Mouse (Mus musculus) heart, embryonic 16.5 days (tissue): ENCODE measurements around the gene Gm20431. TPM values are rescaled to one million over a fixed set of nuclear protein-coding genes. Genes with fewer than 3 reads are reported as not detected.
A peak's percentile ranks its signal among the peaks of the same experiment; 100 is the strongest.

Source experiments
- ATAC-seq: fragments of 200-750 bp; cut with Nextera tagmentation; replicated peaks from 2 replicates; pipeline ENCODE4 v1.8.0; 2017; ENCODE audit warnings: moderate number of reproducible peaks; ENCODE audit not compliant: insufficient read depth, low FRiP score; ENCODE audit errors: extremely low read depth
- H3K27ac ChIP-seq: fragments of 300-500 bp; sonication (generic); 2 replicates; pipeline ENCODE4 v1.5.1; 2014; ENCODE audit warnings: mild to moderate bottlenecking, low read length, control low read depth, moderate library complexity
- H3K27me3 ChIP-seq: fragments of 300-500 bp; sonication (generic); 2 replicates; pipeline ENCODE4 v1.6.1; 2014; ENCODE audit warnings: low read length, mixed read lengths; ENCODE audit not compliant: control insufficient read depth, insufficient read depth
- H3K36me3 ChIP-seq: fragments of 300-500 bp; sonication (generic); 2 replicates; pipeline ENCODE4 v1.6.1; 2014; ENCODE audit not compliant: control insufficient read depth, insufficient read depth
- H3K4me1 ChIP-seq: fragments of 300-500 bp; sonication (generic); 2 replicates; pipeline ENCODE4 v1.6.1; 2014; ENCODE audit warnings: low read length, mixed read lengths; ENCODE audit not compliant: control insufficient read depth, insufficient read depth
- H3K4me2 ChIP-seq: fragments of 300-500 bp; sonication (generic); 2 replicates; pipeline ENCODE4 v1.6.1; 2014; ENCODE audit warnings: low read depth, mild to moderate bottlenecking, control low read depth, low read length
- H3K4me3 ChIP-seq: fragments of 300-500 bp; sonication (generic); 2 replicates; pipeline ENCODE4 v1.5.1; 2014; ENCODE audit warnings: mild to moderate bottlenecking, control low read depth, low read length
- H3K9ac ChIP-seq: fragments of 300-500 bp; sonication (generic); 2 replicates; pipeline ENCODE4 v1.6.1; 2014; ENCODE audit warnings: low read length, control low read depth
- H3K9me3 ChIP-seq: fragments of 300-500 bp; sonication (generic); replicated peaks from 2 replicates; pipeline ENCODE4 v1.6.1; 2016; ENCODE audit warnings: low read length; ENCODE audit not compliant: control insufficient read depth
- WGBS: fragments of 180-500 bp; shearing (Covaris S2); extraction: QIAGEN DNeasy Blood & Tissue Kit; methylation state at CpG from one replicate; pipeline ENCODE4 v1.1.7; 2014; 5-methylcytosine and 5-hydroxymethylcytosine counted together
- polyA plus RNA-seq: library from polyadenylated mRNA; unstranded; fragments of >200 nt; fragmentation: Nextera tagmentation; extraction: Ambion mirVana; gene quantifications from 2 replicates; pipeline ENCODE4 v1.2.1, GENCODE M21; 2015

The Gm20431 gene
- polyA plus RNA-seq, 1 experiment from 2014 or later: 3.0 TPM

GRCm38 (mm10) chr2:167631181-167631590 lies 30.1 kb downstream of the Gm20431 start:
- no peaks in the 10 kb centered on the region for H3K36me3 ChIP-seq
- no peaks in the 10 kb centered on the region for H3K27me3 ChIP-seq
- under 1% methylated on average over 31 of the region's 31 CpGs for WGBS
- no peaks in the 10 kb centered on the region; the same call in 1 of the 2 replicates for H3K9me3 ChIP-seq
- peak overlapping the region; percentile 78 for H3K27ac ChIP-seq
- H3K4me3 ChIP-seq: peak overlapping the region; percentile 66
- H3K4me1 ChIP-seq: peaks cover 54% of the 10 kb centered on the region
- peak overlapping the region; percentile 91 for H3K9ac ChIP-seq
- H3K4me2 ChIP-seq: peak overlapping the region; percentile 80
- ATAC-seq: peak; percentile 1; the same call in 1 of the 2 replicates

DNA sequence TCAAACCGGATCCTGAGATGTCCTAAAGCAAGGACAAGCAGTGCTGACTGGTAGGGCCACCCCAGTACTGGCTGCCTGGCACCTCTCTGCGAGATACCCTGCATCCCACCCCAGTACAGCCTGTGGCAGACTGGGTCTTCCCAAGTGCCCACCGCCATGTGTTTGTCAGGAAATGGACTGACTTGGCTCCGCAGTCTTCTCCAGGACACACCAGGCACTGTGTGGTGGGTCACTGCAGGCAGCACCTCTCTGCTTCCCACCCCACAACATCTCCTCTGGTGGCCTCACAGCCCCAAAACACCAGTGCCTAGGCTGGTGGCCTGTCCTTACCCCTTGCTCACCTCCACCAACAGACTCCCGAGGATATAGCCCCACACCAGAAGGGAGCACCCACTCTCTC lies 30.9 kb downstream of the Gm20431 start:
- Histone ChIP-seq H3K27ac (peak overlapping the region; percentile 56; the same call in 1 of the 2 replicates), H3K4me3 (peak overlapping the region; percentile 66), H3K4me2 (peak overlapping the region; percentile 80), H3K9ac (peak overlapping the region; percentile 91), H3K27me3 (no peaks in the 10 kb centered on the region), H3K9me3 (no peaks in the 10 kb centered on the region), H3K4me1 (peaks cover 60% of the 10 kb centered on the region), H3K36me3 (no peaks in the 10 kb centered on the region)
- WGBS: 48% methylated on average over 5 of the region's 5 CpGs
- ATAC-seq: no peak

DNA sequence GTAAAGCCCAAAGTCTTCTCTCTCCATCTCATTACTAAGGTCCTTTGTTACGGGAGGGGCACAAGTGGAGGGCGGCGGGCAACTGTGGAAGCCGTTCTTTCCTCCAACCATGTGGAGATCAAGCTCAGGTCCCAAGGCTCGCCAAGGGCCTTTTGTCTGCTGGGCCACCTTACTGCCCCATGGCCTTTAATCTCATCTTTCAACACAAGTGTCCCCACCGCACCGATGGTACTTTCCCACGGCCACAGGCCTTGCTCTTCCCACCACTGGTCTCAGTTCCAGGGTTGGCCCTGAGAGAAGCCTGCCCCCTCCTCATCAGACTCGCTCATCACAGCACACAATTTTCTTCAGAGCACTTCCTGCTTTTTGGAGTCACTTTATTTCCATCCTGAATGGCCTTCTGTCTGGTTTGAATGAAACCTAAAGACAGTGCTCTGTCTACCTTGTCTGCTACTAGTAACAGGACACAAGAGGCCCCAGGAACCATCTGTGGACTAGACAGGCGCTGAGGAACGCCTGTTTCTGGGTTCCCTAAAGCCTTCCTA lies 31.6 kb downstream of the Gm20431 start:
- Histone ChIP-seq H3K27ac (peak overlapping the region; percentile 56), H3K4me3 (peak overlapping the region; percentile 66; the same call in 1 of the 2 replicates), H3K9ac (peak overlapping the region; percentile 91), H3K4me2 (peak overlapping the region; percentile 80), H3K36me3 (no peaks in the 10 kb centered on the region), H3K4me1 (peaks cover 62% of the 10 kb centered on the region), H3K9me3 (no peaks in the 10 kb centered on the region), H3K27me3 (no peaks in the 10 kb centered on the region)
- no peak for ATAC-seq
- 59% methylated on average over 11 of the region's 11 CpGs for WGBS

DNA sequence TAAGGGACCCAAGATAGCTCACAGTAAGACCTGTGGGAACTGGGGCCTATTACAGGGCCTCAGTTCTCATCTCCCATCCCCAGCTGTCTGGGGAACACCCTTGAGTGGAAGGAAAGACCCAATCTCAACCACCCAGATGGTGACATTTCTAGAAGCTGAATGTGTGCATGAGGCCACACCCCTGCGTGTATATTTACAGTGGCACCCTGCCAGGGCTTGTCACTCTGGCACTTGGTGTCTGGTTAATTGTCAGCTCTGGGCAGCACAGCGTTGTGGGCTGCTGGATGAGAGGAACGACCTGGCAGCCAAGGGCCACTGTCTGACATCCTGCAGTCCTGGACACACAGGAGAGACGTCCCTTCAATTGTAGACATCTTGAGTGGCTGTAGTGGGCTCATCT lies 32.4 kb downstream of the Gm20431 start:
- no peaks in the 10 kb centered on the region for H3K36me3 ChIP-seq
- no peak overlapping the region for H3K9ac ChIP-seq
- peak overlapping the region; percentile 56 for H3K27ac ChIP-seq
- peaks cover 58% of the 10 kb centered on the region for H3K4me1 ChIP-seq
- ATAC-seq: no peak
- 15% methylated on average over 4 of the region's 4 CpGs for whole genome bisulfite sequencing
- peak overlapping the region; percentile 80; the same call in 1 of the 2 replicates for H3K4me2 ChIP-seq
- no peaks in the 10 kb centered on the region for H3K9me3 ChIP-seq
- H3K27me3 ChIP-seq: no peaks in the 10 kb centered on the region
- H3K4me3 ChIP-seq: no peak overlapping the region

- Histone ChIP-seq H3K27me3 (no peaks in the 10 kb centered on the region), H3K36me3 (no peaks in the 10 kb centered on the region), H3K27ac (no peak overlapping the region), H3K9ac (no peak overlapping the region), H3K9me3 (no peaks in the 10 kb centered on the region), H3K4me2 (no peak overlapping the region), H3K4me3 (no peak overlapping the region), H3K4me1 (peaks cover 53% of the 10 kb centered on the region)
- WGBS: 84% methylated on average over 7 of the region's 7 CpGs
- ATAC-seq: no peak
Measured at GRCm38 (mm10) chr2:167627019-167627418, 34.3 kb downstream of the Gm20431 start.

DNA sequence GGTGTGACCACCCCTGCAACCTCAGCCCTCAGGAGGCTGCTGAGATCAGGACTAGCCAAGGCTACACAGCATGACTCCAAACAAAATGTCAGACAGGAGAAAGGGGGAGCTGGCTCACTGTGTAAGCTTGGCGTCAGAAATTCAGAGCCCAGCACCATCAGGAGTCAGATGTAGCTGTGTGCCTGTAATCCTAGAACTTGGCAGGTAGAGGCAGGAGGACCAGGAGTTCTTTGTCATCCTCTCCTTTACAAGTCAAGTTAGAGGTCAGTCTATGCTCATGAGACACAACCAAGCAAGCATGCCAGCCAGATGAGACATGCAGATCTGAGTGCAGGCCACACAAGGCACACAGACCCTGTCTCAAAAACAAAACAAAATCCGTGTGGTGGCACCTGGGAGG lies 35.6 kb downstream of the Gm20431 start:
- whole genome bisulfite sequencing: 49% methylated on average over 2 of the region's 2 CpGs
- peak overlapping the region; percentile 44 for H3K27ac ChIP-seq
- H3K9ac ChIP-seq: no peak overlapping the region

GRCm38 (mm10) chr2:167624368-167625075 lies 36.8 kb downstream of the Gm20431 start:
- 89% methylated on average over 5 of the region's 6 CpGs for WGBS

More for the DNA sequence above, 35.6 kb downstream of the Gm20431 start:
- no peaks in the 10 kb centered on the region for H3K9me3 ChIP-seq
- no peak overlapping the region for H3K4me2 ChIP-seq
- H3K4me1 ChIP-seq: peaks cover 58% of the 10 kb centered on the region
- H3K27me3 ChIP-seq: no peaks in the 10 kb centered on the region
- no peak overlapping the region for H3K4me3 ChIP-seq
- ATAC-seq: no peak
- H3K36me3 ChIP-seq: no peaks in the 10 kb centered on the region

DNA sequence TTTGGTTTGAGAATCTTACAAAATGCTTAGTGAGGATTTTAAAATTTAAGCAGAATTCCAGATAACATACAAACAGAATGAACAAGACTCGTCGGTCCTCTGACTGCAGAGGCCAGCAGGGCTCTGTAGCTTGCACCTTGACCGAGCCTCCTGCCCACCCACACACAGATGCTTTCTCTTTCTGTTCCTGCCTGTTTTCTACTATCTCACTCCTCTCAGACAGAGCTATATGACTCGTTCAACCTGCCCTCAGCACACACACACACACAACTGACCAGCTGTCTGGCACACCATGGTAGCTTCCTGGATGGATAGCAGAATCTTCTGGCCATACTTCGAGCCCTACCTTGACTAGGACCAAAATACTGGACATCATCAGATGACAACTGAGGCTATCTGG lies 38.3 kb downstream of the Gm20431 start:
- no peak for ATAC-seq
- Histone ChIP-seq H3K27me3 (no peaks in the 10 kb centered on the region), H3K4me3 (no peak overlapping the region), H3K36me3 (no peaks in the 10 kb centered on the region), H3K4me2 (no peak overlapping the region), H3K27ac (no peak overlapping the region), H3K9me3 (no peaks in the 10 kb centered on the region), H3K4me1 (peaks cover 31% of the 10 kb centered on the region), H3K9ac (no peak overlapping the region)
- WGBS: 49% methylated on average over 5 of the region's 5 CpGs

More at GRCm38 (mm10) chr2:167624368-167625075, 36.8 kb downstream of the Gm20431 start:
- no peak overlapping the region for H3K9ac ChIP-seq
- no peak overlapping the region for H3K4me3 ChIP-seq
- H3K36me3 ChIP-seq: no peaks in the 10 kb centered on the region
- H3K27me3 ChIP-seq: no peaks in the 10 kb centered on the region
- H3K27ac ChIP-seq: no peak overlapping the region
- ATAC-seq: no peak
- no peak overlapping the region for H3K4me2 ChIP-seq
- H3K4me1 ChIP-seq: peaks cover 47% of the 10 kb centered on the region
- H3K9me3 ChIP-seq: no peaks in the 10 kb centered on the region

- Histone ChIP-seq H3K27me3 (no peaks in the 10 kb centered on the region), H3K36me3 (no peaks in the 10 kb centered on the region), H3K4me3 (no peak overlapping the region), H3K27ac (no peak overlapping the region), H3K9ac (no peak overlapping the region), H3K4me1 (peaks cover 28% of the 10 kb centered on the region), H3K9me3 (no peaks in the 10 kb centered on the region), H3K4me2 (no peak overlapping the region)
- no peak for ATAC-seq
- 55% methylated on average over 13 of the region's 13 CpGs for WGBS
Measured at GRCm38 (mm10) chr2:167622352-167622751, 38.9 kb downstream of the Gm20431 start.
